Mouse (Mus musculus) forebrain, embryonic 11.5 days (tissue): Measurements from ENCODE around the gene Tmem69. TPM values are rescaled to one million over a fixed set of nuclear protein-coding genes. Genes with fewer than 3 reads are reported as not detected.

Experiments
- ATAC-seq: fragments of 200-750 bp; cut with Nextera tagmentation; replicated peaks from 2 replicates; pipeline ENCODE4 v1.8.0; 2017; ENCODE audit warnings: moderate TSS enrichment; ENCODE audit not compliant: low FRiP score
- DNase-seq: peaks from one replicate; pipeline ENCODE4 v3.0.0-alpha.2; 2017; ENCODE audit warnings: low spot score
- H3K27ac ChIP-seq: fragments of 300-500 bp; sonication (generic); 2 replicates; pipeline ENCODE4 v1.5.1; 2014; ENCODE audit warnings: low read depth, low read length
- H3K27me3 ChIP-seq: fragments of 300-500 bp; sonication (generic); 2 replicates; pipeline ENCODE4 v1.6.1; 2014; ENCODE audit warnings: mild to moderate bottlenecking, low read length, mixed read lengths; ENCODE audit not compliant: control insufficient read depth, insufficient read depth
- H3K36me3 ChIP-seq: fragments of 300-500 bp; sonication (generic); 2 replicates; pipeline ENCODE4 v1.6.1; 2014; ENCODE audit warnings: mild to moderate bottlenecking, low read length, moderate library complexity, mixed read lengths; ENCODE audit not compliant: control insufficient read depth, insufficient read depth
- H3K4me1 ChIP-seq: fragments of 300-500 bp; sonication (generic); replicated peaks from 2 replicates; pipeline ENCODE4 v1.6.1; 2014; ENCODE audit warnings: low read length, mixed read lengths; ENCODE audit not compliant: control insufficient read depth, insufficient read depth
- H3K4me2 ChIP-seq: fragments of 300-500 bp; sonication (generic); 2 replicates; pipeline ENCODE4 v1.6.1; 2014; ENCODE audit warnings: low read depth, mild to moderate bottlenecking, low read length, moderate library complexity, mixed read lengths; ENCODE audit not compliant: severe bottlenecking
- H3K4me3 ChIP-seq: fragments of 300-500 bp; sonication (generic); 2 replicates; pipeline ENCODE4 v1.5.1; 2014; ENCODE audit warnings: low read depth, low read length
- H3K9ac ChIP-seq: fragments of 300-500 bp; sonication (generic); 2 replicates; pipeline ENCODE4 v1.6.1; 2014; ENCODE audit warnings: low read length
- H3K9me3 ChIP-seq: fragments of 300-500 bp; sonication (generic); 2 replicates; pipeline ENCODE4 v1.6.1; 2016; ENCODE audit warnings: low read length, mixed read lengths; ENCODE audit not compliant: control insufficient read depth
- WGBS: fragments of 180-500 bp; shearing (Covaris S2); extraction: QIAGEN DNeasy Blood & Tissue Kit; methylation state at CpG from one replicate; pipeline ENCODE4 v1.1.7; 2014; 5-methylcytosine and 5-hydroxymethylcytosine counted together
- polyA plus RNA-seq: library from polyadenylated mRNA; unstranded; fragments of >200 nt; fragmentation: Nextera tagmentation; extraction: Ambion mirVana; gene quantifications from 2 replicates; pipeline ENCODE4 v1.2.1, GENCODE M21; 2014

The Tmem69 gene
- polyA plus RNA-seq, 1 experiment from 2014 or later, result 30.7 TPM

GRCm38 (mm10) chr4:116553035-116553434 lies 2.7 kb downstream of the Tmem69 start:
- Histone ChIP-seq H3K4me2 (no peak overlapping the region), H3K27me3 (no peaks in the 10 kb centered on the region), H3K9ac (no peak overlapping the region), H3K27ac (no peak overlapping the region), H3K36me3 (no peaks in the 10 kb centered on the region), H3K4me3 (no peak overlapping the region), H3K4me1 (no peaks in the 10 kb centered on the region), H3K9me3 (no peaks in the 10 kb centered on the region)
- no peak for ATAC-seq
- no peak for DNase-seq
- WGBS, result 81% methylated on average over 3 of the region's 3 CpGs

GRCm38 (mm10) chr4:116550432-116550831 lies 5.3 kb downstream of the Tmem69 start:
- no peak overlapping the region for H3K9ac ChIP-seq
- no peaks in the 10 kb centered on the region for H3K9me3 ChIP-seq
- no peak overlapping the region for H3K4me3 ChIP-seq
- no peaks in the 10 kb centered on the region for H3K36me3 ChIP-seq
- ATAC-seq (no peak), DNase-seq (no peak)
- H3K27ac ChIP-seq, result no peak overlapping the region
- WGBS, result 86% methylated on average over 1 of the region's 1 CpGs
- no peaks in the 10 kb centered on the region for H3K4me1 ChIP-seq
- no peaks in the 10 kb centered on the region for H3K27me3 ChIP-seq
- no peak overlapping the region for H3K4me2 ChIP-seq

DNA sequence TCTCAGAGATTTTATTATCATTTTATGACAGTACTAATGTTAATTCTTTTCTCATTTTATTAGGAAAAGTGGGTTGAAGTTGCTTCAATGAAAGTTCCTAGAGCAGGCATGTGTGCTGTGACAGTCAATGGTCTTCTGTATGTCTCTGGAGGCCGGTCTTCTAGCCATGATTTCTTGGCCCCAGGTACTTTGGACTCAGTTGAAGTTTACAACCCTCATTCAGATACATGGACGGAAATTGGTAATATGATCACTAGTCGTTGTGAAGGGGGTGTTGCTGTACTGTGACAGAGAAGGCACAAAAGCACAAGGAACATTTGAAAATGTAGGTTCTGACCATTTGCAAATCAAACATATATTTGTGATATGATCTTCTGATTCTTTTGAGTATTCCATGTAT lies 18.0 kb downstream of the Tmem69 start:
- no peaks in the 10 kb centered on the region for H3K9me3 ChIP-seq
- no peak overlapping the region for H3K4me2 ChIP-seq
- H3K27ac ChIP-seq, result no peak overlapping the region
- H3K27me3 ChIP-seq, result no peaks in the 10 kb centered on the region
- H3K9ac ChIP-seq, result no peak overlapping the region
- WGBS, result 93% methylated on average over 3 of the region's 3 CpGs
- no peak for ATAC-seq
- no peak for DNase-seq
- H3K4me3 ChIP-seq, result no peak overlapping the region
- no peaks in the 10 kb centered on the region for H3K4me1 ChIP-seq
- no peaks in the 10 kb centered on the region for H3K36me3 ChIP-seq

- H3K4me2 ChIP-seq, result no peak overlapping the region
- H3K4me3 ChIP-seq, result no peak overlapping the region
- no peaks in the 10 kb centered on the region; the same call in 1 of the 2 replicates for H3K36me3 ChIP-seq
- no peaks in the 10 kb centered on the region for H3K9me3 ChIP-seq
- no peak overlapping the region for H3K27ac ChIP-seq
- no peaks in the 10 kb centered on the region for H3K27me3 ChIP-seq
- DNase-seq (no peak), ATAC-seq (no peak)
- H3K9ac ChIP-seq, result no peak overlapping the region
- H3K4me1 ChIP-seq, result no peaks in the 10 kb centered on the region
These were observed 19.4 kb downstream of the Tmem69 start for GRCm38 (mm10) chr4:116536351-116536750.

- no peak overlapping the region for H3K4me3 ChIP-seq
- WGBS, result 66% methylated on average over 2 of the region's 2 CpGs
- H3K9ac ChIP-seq, result no peak overlapping the region
- no peak overlapping the region for H3K4me2 ChIP-seq
- H3K27me3 ChIP-seq, result no peaks in the 10 kb centered on the region
- no peaks in the 10 kb centered on the region for H3K9me3 ChIP-seq
- peaks cover 2% of the 10 kb centered on the region; the same call in 1 of the 2 replicates for H3K36me3 ChIP-seq
- H3K4me1 ChIP-seq, result no peaks in the 10 kb centered on the region
- no peak for DNase-seq
- no peak overlapping the region for H3K27ac ChIP-seq
- no peak for ATAC-seq
These were observed 24.6 kb downstream of the Tmem69 start for GRCm38 (mm10) chr4:116531109-116531508.

GRCm38 (mm10) chr4:116507425-116508218 lies 48.1 kb downstream of the Tmem69 start, which contains the start of gene Ipp:
Gene Ipp (plus strand): TSS chr4:116507549.
- H3K4me1 ChIP-seq, result no peaks in the 10 kb centered on the region
- under 1% methylated on average over 54 of the region's 55 CpGs for WGBS
- H3K9ac ChIP-seq, result peak within 1 kb of the TSS; percentile 75
- no peaks in the 10 kb centered on the region for H3K9me3 ChIP-seq
- no peaks in the 10 kb centered on the region; the same call in 1 of the 2 replicates for H3K36me3 ChIP-seq
- H3K4me2 ChIP-seq, result peak within 1 kb of the TSS; percentile 70
- peak within 1 kb of the TSS; percentile 83 for H3K27ac ChIP-seq
- ATAC-seq (peak; percentile 98), DNase-seq (peak; percentile 97)
- peak within 1 kb of the TSS; percentile 55 for H3K4me3 ChIP-seq
- no peaks in the 10 kb centered on the region for H3K27me3 ChIP-seq

DNA sequence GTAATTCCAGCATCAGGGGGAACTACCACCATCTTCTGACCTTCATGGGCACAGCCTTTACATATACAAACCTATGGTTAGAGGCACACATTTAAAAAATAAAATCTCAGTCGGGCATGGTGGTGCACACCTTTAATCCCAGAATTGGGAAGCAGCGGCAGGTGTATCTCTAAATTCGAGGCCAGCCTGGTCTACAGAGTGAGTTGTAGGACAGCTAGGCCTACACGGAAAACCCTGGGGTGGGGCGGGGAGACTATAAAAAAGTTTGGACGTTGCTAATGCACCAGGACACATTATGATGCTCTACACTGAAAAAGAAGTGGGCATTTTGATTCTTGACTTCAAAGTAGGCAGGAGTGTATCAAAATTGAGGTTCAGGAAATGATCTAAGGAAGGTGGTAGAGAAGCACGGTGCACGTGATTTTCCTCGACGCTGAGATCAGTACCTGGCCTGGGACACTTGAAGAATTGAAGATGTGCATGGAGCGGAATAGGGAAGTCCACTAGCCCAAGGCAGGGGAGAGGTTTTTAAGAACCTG lies 48.8 kb downstream of the Tmem69 start:
- no peak for DNase-seq
- peak; percentile 42 for ATAC-seq
- H3K9me3 ChIP-seq, result no peaks in the 10 kb centered on the region
- H3K4me3 ChIP-seq, result peak overlapping the region; percentile 55
- H3K27ac ChIP-seq, result no peak overlapping the region
- peak overlapping the region; percentile 66 for H3K9ac ChIP-seq
- peak overlapping the region; percentile 70 for H3K4me2 ChIP-seq
- H3K27me3 ChIP-seq, result no peaks in the 10 kb centered on the region
- 25% methylated on average over 11 of the region's 11 CpGs for WGBS
- no peaks in the 10 kb centered on the region for H3K4me1 ChIP-seq
- no peaks in the 10 kb centered on the region; the same call in 1 of the 2 replicates for H3K36me3 ChIP-seq
